In genomic region chr8:116384418-116385089, GRCm38 (mm10) we compare ENCODE assay signal across 14 mouse cellular contexts.
DNase-seq lines count a peak whose midpoint lies in the region; ATAC-seq and TF ChIP-seq lines count a peak whose summit lies in the region.
"Had no signal": no experiment of that assay in that cellular context is flagged by ENCODE, and none has a peak within 500 bp of the region (broad histone marks: within the 10 kb centered on the region; RNA-seq: fewer than 3 reads in every experiment).

No protein-coding gene starts in this region.

- TF ChIP-seq CTCF in kidney, postnatal 0 days (IDR thresholded peaks at IDR 0.05; ENCODE audit: low read depth): no peak
- no peak for TF ChIP-seq CTCF in hindbrain, postnatal 0 days (IDR thresholded peaks at IDR 0.05; ENCODE audit: low read depth)
- no peak for TF ChIP-seq CTCF in lung, adult 2 months (IDR thresholded peaks at IDR 0.05; ENCODE audit: insufficient read depth, low read length)

- no peak overlapping the region for H3K4me3 ChIP-seq in kidney, postnatal 0 days (replicated peaks; ENCODE audit: low read depth, low read length)
- H3K4me3 ChIP-seq in forebrain, embryonic 16.5 days (replicated peaks; ENCODE audit: low read length): peak overlapping the region; percentile 24
- H3K4me3 ChIP-seq in hindbrain, postnatal 0 days (ENCODE audit: low read length): no peak overlapping the region
- peak overlapping the region; percentile 18 for H3K4me3 ChIP-seq in neural tube, embryonic 13.5 days
- H3K4me3 ChIP-seq in lung, adult 2 months (replicated peaks; ENCODE audit: extremely low read depth, low read depth, low read length): no peak overlapping the region
- H3K4me3 ChIP-seq: heart, embryonic 15.5 days; liver, embryonic 13.5 days had no signal

- no peaks in the 10 kb centered on the region for H3K4me1 ChIP-seq in kidney, postnatal 0 days (replicated peaks; ENCODE audit: insufficient read depth, low read length)
- peaks cover 18% of the 10 kb centered on the region for H3K4me1 ChIP-seq in forebrain, embryonic 16.5 days (replicated peaks; ENCODE audit: control insufficient read depth, insufficient read depth, low read length)
- H3K4me1 ChIP-seq in hindbrain, postnatal 0 days (ENCODE audit: insufficient read depth, low read length): no peaks in the 10 kb centered on the region
- peaks cover 25% of the 10 kb centered on the region for H3K4me1 ChIP-seq in neural tube, embryonic 13.5 days (replicated peaks)
- no peaks in the 10 kb centered on the region for H3K4me1 ChIP-seq in lung, adult 2 months (ENCODE audit: control insufficient read depth, insufficient read depth, low read length)
- H3K4me1 ChIP-seq: liver, embryonic 13.5 days had no signal

- H3K27me3 ChIP-seq in kidney, postnatal 0 days (ENCODE audit: insufficient read depth, low read length): no peaks in the 10 kb centered on the region
- peaks cover 7% of the 10 kb centered on the region; the same call in 1 of the 2 replicates for H3K27me3 ChIP-seq in forebrain, embryonic 16.5 days (replicated peaks; ENCODE audit: control insufficient read depth, insufficient read depth, low read length)
- no peaks in the 10 kb centered on the region for H3K27me3 ChIP-seq in hindbrain, postnatal 0 days (ENCODE audit: insufficient read depth, low read length)
- peaks cover 41% of the 10 kb centered on the region for H3K27me3 ChIP-seq in neural tube, embryonic 13.5 days
- H3K27me3 ChIP-seq: heart, embryonic 15.5 days; liver, embryonic 13.5 days had no signal

- no peak for TF ChIP-seq POLR2A in lung, adult 2 months (IDR thresholded peaks at IDR 0.05; ENCODE audit: borderline replicate concordance, extremely low read depth, low read depth, low read length)

- H3K9me3 ChIP-seq in kidney, postnatal 0 days (replicated peaks; ENCODE audit: low read length): no peaks in the 10 kb centered on the region
- H3K9me3 ChIP-seq in forebrain, embryonic 16.5 days (ENCODE audit: control insufficient read depth, low read length): no peaks in the 10 kb centered on the region
- H3K9me3 ChIP-seq in hindbrain, postnatal 0 days (ENCODE audit: low read length): no peaks in the 10 kb centered on the region
- 0 out of 2 replicates have a peak, but pooled peaks cover 4% of the 10 kb centered on the region for H3K9me3 ChIP-seq in neural tube, embryonic 13.5 days
- H3K9me3 ChIP-seq: heart, embryonic 15.5 days; liver, embryonic 13.5 days had no signal

- WGBS in kidney, postnatal 0 days: 67% methylated on average over 15 of the region's 15 CpGs
- WGBS in forebrain, embryonic 16.5 days: 21% methylated on average over 15 of the region's 15 CpGs
- WGBS in hindbrain, postnatal 0 days: 53% methylated on average over 15 of the region's 15 CpGs
- WGBS in neural tube, embryonic 13.5 days: 17% methylated on average over 15 of the region's 15 CpGs
- 86% methylated on average over 15 of the region's 15 CpGs for WGBS in lung, adult 2 months

- no peaks in the 10 kb centered on the region for H3K36me3 ChIP-seq in kidney, postnatal 0 days (ENCODE audit: insufficient read depth, low read length)
- H3K36me3 ChIP-seq in forebrain, embryonic 16.5 days (ENCODE audit: control insufficient read depth, insufficient read depth): no peaks in the 10 kb centered on the region
- H3K36me3 ChIP-seq in hindbrain, postnatal 0 days (ENCODE audit: insufficient read depth, low read length): no peaks in the 10 kb centered on the region
- H3K36me3 ChIP-seq in neural tube, embryonic 13.5 days: no peaks in the 10 kb centered on the region
- H3K36me3 ChIP-seq: heart, embryonic 15.5 days; liver, embryonic 13.5 days had no signal

- H3K9ac ChIP-seq in kidney, postnatal 0 days (ENCODE audit: low read depth, low read length): no peak overlapping the region
- no peak overlapping the region for H3K9ac ChIP-seq in forebrain, embryonic 16.5 days (replicated peaks; ENCODE audit: low read depth, low read length)
- H3K9ac ChIP-seq in hindbrain, postnatal 0 days (replicated peaks; ENCODE audit: low read length): no peak overlapping the region
- H3K9ac ChIP-seq in neural tube, embryonic 13.5 days: peak overlapping the region; percentile 56; the same call in 1 of the 2 replicates
- H3K9ac ChIP-seq: heart, embryonic 15.5 days; liver, embryonic 13.5 days had no signal

- H3K4me2 ChIP-seq in kidney, postnatal 0 days (ENCODE audit: low read length): peak overlapping the region; percentile 14; the same call in 1 of the 2 replicates
- H3K4me2 ChIP-seq in forebrain, embryonic 16.5 days (ENCODE audit: low read length): peak overlapping the region; percentile 47
- H3K4me2 ChIP-seq in hindbrain, postnatal 0 days (ENCODE audit: low read depth, low read length): peak overlapping the region; percentile 32
- peak overlapping the region; percentile 54 for H3K4me2 ChIP-seq in neural tube, embryonic 13.5 days
- H3K4me2 ChIP-seq: heart, embryonic 15.5 days; liver, embryonic 13.5 days had no signal

- H3K27ac ChIP-seq in kidney, postnatal 0 days: no peak overlapping the region
- peak overlapping the region; percentile 80 for H3K27ac ChIP-seq in forebrain, embryonic 16.5 days (ENCODE audit: low read length)
- no peak overlapping the region for H3K27ac ChIP-seq in hindbrain, postnatal 0 days
- peak overlapping the region; percentile 56; the same call in 1 of the 2 replicates for H3K27ac ChIP-seq in neural tube, embryonic 13.5 days (replicated peaks)
- H3K27ac ChIP-seq: heart, embryonic 15.5 days; liver, embryonic 13.5 days had no signal

- no peak for ATAC-seq in kidney, postnatal 0 days (replicated peaks; ENCODE audit: low FRiP score, low read depth)
- peak; percentile 86 for ATAC-seq in forebrain, embryonic 16.5 days
- no peak for ATAC-seq in hindbrain, postnatal 0 days
- ATAC-seq in neural tube, embryonic 13.5 days (ENCODE audit: low read depth): peak; percentile 74; the same call in 1 of the 2 replicates

- no peak for DNase-seq in kidney, postnatal 0 days (ENCODE audit: low spot score)
- no peak for DNase-seq in kidney, postnatal 14 days
- DNase-seq in hindbrain, postnatal 0 days (ENCODE audit: low spot score): no peak
- no peak for DNase-seq in lung, adult 2 months
- DNase-seq in cerebellum, postnatal 10 days: no peak
- DNase-seq: adrenal gland, postnatal 14 days; kidney, adult 9 months; layer of hippocampus, postnatal 36 days; liver, embryonic 13.5 days; lung, postnatal 4 days; thymus, postnatal 25 days had no signal

Comparison
In these comparisons a context has a peak if more than half of its experiments do, and no peak if none do; other contexts are left out.
1. ATAC-seq: peak in forebrain, embryonic 16.5 days (single experiment) and neural tube, embryonic 13.5 days (single experiment); none in kidney, postnatal 0 days (single experiment) and hindbrain, postnatal 0 days (single experiment).
2. H3K27ac ChIP-seq: peak in forebrain, embryonic 16.5 days (single experiment) and neural tube, embryonic 13.5 days (single experiment); none in kidney, postnatal 0 days (single experiment) and hindbrain, postnatal 0 days (single experiment).
3. H3K4me3 ChIP-seq: peak in forebrain, embryonic 16.5 days (single experiment) and neural tube, embryonic 13.5 days (single experiment); none in kidney, postnatal 0 days (single experiment), hindbrain, postnatal 0 days (single experiment) and lung, adult 2 months (single experiment).
4. Peak in every context shown above with its lines, with median percentiles within 50 percentile points of each other: H3K4me2 ChIP-seq.